Mouse (Mus musculus): ENCODE data around the gene Neurl3. TPM values are rescaled to one million over a fixed set of nuclear protein-coding genes. Genes with fewer than 3 reads are reported as not detected.

The Neurl3 gene
- polyA plus RNA-seq, 1 experiment, result 0.12 TPM

- no peak for TF ChIP-seq CTCF (IDR thresholded peaks at IDR 0.05; ENCODE audit: control insufficient read depth, insufficient read depth, insufficient replicate concordance, low read depth, low read length)
- no peak for TF ChIP-seq POLR2A (IDR thresholded peaks at IDR 0.05; ENCODE audit: control insufficient read depth, low read depth, low read length)
- H3K27me3 ChIP-seq (ENCODE audit: control insufficient read depth, insufficient read depth, low read length), result no peaks in the 10 kb centered on the region
- no peak overlapping the region for H3K4me3 ChIP-seq (ENCODE audit: control insufficient read depth, low read depth, low read length)
- peaks cover 7% of the 10 kb centered on the region for H3K4me1 ChIP-seq (ENCODE audit: control insufficient read depth, insufficient read depth, low read length)
- H3K27ac ChIP-seq (ENCODE audit: control insufficient read depth, insufficient read depth, low read depth, low read length), result no peak overlapping the region
- H3K36me3 ChIP-seq (ENCODE audit: control insufficient read depth, insufficient read depth, low read length), result no peaks in the 10 kb centered on the region
Measured at GRCm38 (mm10) chr1:36266293-36266692, 8.2 kb downstream of the Neurl3 start.

GRCm38 (mm10) chr1:36263833-36264488, 10.5 kb downstream of the Neurl3 start:
- Histone ChIP-seq H3K27ac (ENCODE audit: control insufficient read depth, insufficient read depth, low read depth, low read length) (no peak overlapping the region), H3K4me3 (ENCODE audit: control insufficient read depth, low read depth, low read length) (no peak overlapping the region), H3K4me1 (ENCODE audit: control insufficient read depth, insufficient read depth, low read length) (peaks cover 3% of the 10 kb centered on the region), H3K36me3 (ENCODE audit: control insufficient read depth, insufficient read depth, low read length) (no peaks in the 10 kb centered on the region), H3K27me3 (ENCODE audit: control insufficient read depth, insufficient read depth, low read length) (no peaks in the 10 kb centered on the region)
- no peak for TF ChIP-seq POLR2A (IDR thresholded peaks at IDR 0.05; ENCODE audit: control insufficient read depth, low read depth, low read length)

- Histone ChIP-seq H3K27ac (ENCODE audit: control insufficient read depth, insufficient read depth, low read depth, low read length) (no peak overlapping the region), H3K4me3 (ENCODE audit: control insufficient read depth, low read depth, low read length) (no peak overlapping the region), H3K27me3 (ENCODE audit: control insufficient read depth, insufficient read depth, low read length) (no peaks in the 10 kb centered on the region), H3K36me3 (ENCODE audit: control insufficient read depth, insufficient read depth, low read length) (no peaks in the 10 kb centered on the region), H3K4me1 (ENCODE audit: control insufficient read depth, insufficient read depth, low read length) (no peaks in the 10 kb centered on the region)
- no peak for TF ChIP-seq CTCF (IDR thresholded peaks at IDR 0.05; ENCODE audit: control insufficient read depth, insufficient read depth, insufficient replicate concordance, low read depth, low read length)
- no peak for TF ChIP-seq POLR2A (IDR thresholded peaks at IDR 0.05; ENCODE audit: control insufficient read depth, low read depth, low read length)
Measured at GRCm38 (mm10) chr1:36261708-36262504, 12.6 kb downstream of the Neurl3 start.

GRCm38 (mm10) chr1:36260418-36260817, 14.1 kb downstream of the Neurl3 start:
- H3K27ac ChIP-seq (ENCODE audit: control insufficient read depth, insufficient read depth, low read depth, low read length), result no peak overlapping the region
- H3K36me3 ChIP-seq (ENCODE audit: control insufficient read depth, insufficient read depth, low read length), result no peaks in the 10 kb centered on the region
- no peak overlapping the region for H3K4me3 ChIP-seq (ENCODE audit: control insufficient read depth, low read depth, low read length)
- H3K4me1 ChIP-seq (ENCODE audit: control insufficient read depth, insufficient read depth, low read length), result 0 out of 2 replicates have a peak, but pooled peaks cover 2% of the 10 kb centered on the region
- no peaks in the 10 kb centered on the region for H3K27me3 ChIP-seq (ENCODE audit: control insufficient read depth, insufficient read depth, low read length)
- TF ChIP-seq CTCF (IDR thresholded peaks at IDR 0.05; ENCODE audit: control insufficient read depth, insufficient read depth, insufficient replicate concordance, low read depth, low read length), result no peak
- TF ChIP-seq POLR2A (IDR thresholded peaks at IDR 0.05; ENCODE audit: control insufficient read depth, low read depth, low read length), result no peak

GRCm38 (mm10) chr1:36259281-36259680, 15.2 kb downstream of the Neurl3 start:
- no peaks in the 10 kb centered on the region for H3K36me3 ChIP-seq (ENCODE audit: control insufficient read depth, insufficient read depth, low read length)
- no peak for TF ChIP-seq POLR2A (IDR thresholded peaks at IDR 0.05; ENCODE audit: control insufficient read depth, low read depth, low read length)
- TF ChIP-seq CTCF (IDR thresholded peaks at IDR 0.05; ENCODE audit: control insufficient read depth, insufficient read depth, insufficient replicate concordance, low read depth, low read length), result no peak
- H3K27ac ChIP-seq (ENCODE audit: control insufficient read depth, insufficient read depth, low read depth, low read length), result no peak overlapping the region
- peaks cover 9% of the 10 kb centered on the region for H3K4me1 ChIP-seq (ENCODE audit: control insufficient read depth, insufficient read depth, low read length)
- H3K27me3 ChIP-seq (ENCODE audit: control insufficient read depth, insufficient read depth, low read length), result no peaks in the 10 kb centered on the region
- H3K4me3 ChIP-seq (ENCODE audit: control insufficient read depth, low read depth, low read length), result no peak overlapping the region

- Histone ChIP-seq H3K36me3 (ENCODE audit: control insufficient read depth, insufficient read depth, low read length) (no peaks in the 10 kb centered on the region), H3K27me3 (ENCODE audit: control insufficient read depth, insufficient read depth, low read length) (no peaks in the 10 kb centered on the region), H3K4me3 (ENCODE audit: control insufficient read depth, low read depth, low read length) (no peak overlapping the region), H3K4me1 (ENCODE audit: control insufficient read depth, insufficient read depth, low read length) (peaks cover 9% of the 10 kb centered on the region), H3K27ac (ENCODE audit: control insufficient read depth, insufficient read depth, low read depth, low read length) (no peak overlapping the region)
- TF ChIP-seq CTCF (IDR thresholded peaks at IDR 0.05; ENCODE audit: control insufficient read depth, insufficient read depth, insufficient replicate concordance, low read depth, low read length), result no peak
- TF ChIP-seq POLR2A (IDR thresholded peaks at IDR 0.05; ENCODE audit: control insufficient read depth, low read depth, low read length), result no peak
Measured at GRCm38 (mm10) chr1:36258631-36259030, 15.8 kb downstream of the Neurl3 start.

- H3K4me3 ChIP-seq (ENCODE audit: control insufficient read depth, low read depth, low read length), result no peak overlapping the region
- H3K27me3 ChIP-seq (ENCODE audit: control insufficient read depth, insufficient read depth, low read length), result no peaks in the 10 kb centered on the region
- no peaks in the 10 kb centered on the region for H3K36me3 ChIP-seq (ENCODE audit: control insufficient read depth, insufficient read depth, low read length)
- H3K27ac ChIP-seq (ENCODE audit: control insufficient read depth, insufficient read depth, low read depth, low read length), result no peak overlapping the region
- H3K4me1 ChIP-seq (ENCODE audit: control insufficient read depth, insufficient read depth, low read length), result peaks cover 9% of the 10 kb centered on the region
- TF ChIP-seq CTCF (IDR thresholded peaks at IDR 0.05; ENCODE audit: control insufficient read depth, insufficient read depth, insufficient replicate concordance, low read depth, low read length), result no peak
- TF ChIP-seq POLR2A (IDR thresholded peaks at IDR 0.05; ENCODE audit: control insufficient read depth, low read depth, low read length), result no peak
Measured at GRCm38 (mm10) chr1:36257276-36257675, 17.2 kb downstream of the Neurl3 start.

All from testis, adult 2 months (tissue).